Mouse (Mus musculus): Measurements from ENCODE around the gene Crabp2. TPM values are rescaled to one million over a fixed set of nuclear protein-coding genes. Genes with fewer than 3 reads are reported as not detected.
A peak's percentile ranks its signal among the peaks of the same experiment; 100 is the strongest.

Crabp2 gene
- total RNA-seq, 2 experiments from 2014 or later = 1.7 to 2.0 TPM

GRCm38 (mm10) chr3:87924996-87925395 lies 23.5 kb upstream of the Crabp2 start:
- DNase-seq (ENCODE audit: low spot score in 2 of 2) = no peak

GRCm38 (mm10) chr3:87927452-87927851 lies 21.0 kb upstream of the Crabp2 start:
- no peak for DNase-seq (ENCODE audit: low spot score in 2 of 2)

GRCm38 (mm10) chr3:87929341-87930077 lies 19.0 kb upstream of the Crabp2 start:
- no peak for DNase-seq (ENCODE audit: low spot score in 2 of 2)

GRCm38 (mm10) chr3:87930078-87930795 lies 18.2 kb upstream of the Crabp2 start, which contains the start of the genes Isg20l2 and Rrnad1:
Isg20l2 (plus strand) TSS chr3:87930314.
Rrnad1 (minus strand) TSS chr3:87930717.
- DNase-seq (ENCODE audit: low spot score in 2 of 2) = peak; percentile 89 to 92

GRCm38 (mm10) chr3:87934026-87934425 lies 14.4 kb upstream of the Crabp2 start:
- no peak for DNase-seq (ENCODE audit: low spot score in 2 of 2)

GRCm38 (mm10) chr3:87934501-87934900 lies 14.0 kb upstream of the Crabp2 start:
- no peak for DNase-seq (ENCODE audit: low spot score in 2 of 2)

GRCm38 (mm10) chr3:87935201-87935600 lies 13.3 kb upstream of the Crabp2 start:
- no peak for DNase-seq (ENCODE audit: low spot score in 2 of 2)

- peak; percentile 50 to 62 for DNase-seq (ENCODE audit: low spot score in 2 of 2)
These were observed 12.7 kb upstream of the Crabp2 start for GRCm38 (mm10) chr3:87935776-87936175.

- no peak for DNase-seq (ENCODE audit: low spot score in 2 of 2)
These were observed 7.9 kb upstream of the Crabp2 start for GRCm38 (mm10) chr3:87940611-87941010.

GRCm38 (mm10) chr3:87942471-87942870 lies 6.0 kb upstream of the Crabp2 start:
- DNase-seq (ENCODE audit: low spot score in 2 of 2) = no peak

GRCm38 (mm10) chr3:87943586-87943985 lies 4.9 kb upstream of the Crabp2 start:
- DNase-seq (ENCODE audit: low spot score in 2 of 2) = no peak

GRCm38 (mm10) chr3:87944838-87945600 lies 3.4 kb upstream of the Crabp2 start:
- no peak for DNase-seq (ENCODE audit: low spot score in 2 of 2)

GRCm38 (mm10) chr3:87945781-87946540 lies 2.5 kb upstream of the Crabp2 start:
- DNase-seq (ENCODE audit: low spot score in 2 of 2) = no peak

- DNase-seq (ENCODE audit: low spot score in 2 of 2) = no peak
These were observed 2.0 kb upstream of the Crabp2 start for GRCm38 (mm10) chr3:87946541-87946860.

- no peak for DNase-seq (ENCODE audit: low spot score in 2 of 2)
These were observed 1.2 kb upstream of the Crabp2 start for GRCm38 (mm10) chr3:87947056-87947810.

- DNase-seq (ENCODE audit: low spot score in 2 of 2) = no peak
These were observed 661 bp upstream of the Crabp2 start for GRCm38 (mm10) chr3:87947811-87948199.

- no peak for DNase-seq (ENCODE audit: low spot score in 2 of 2)
These were observed 944 bp downstream of the Crabp2 start for GRCm38 (mm10) chr3:87949266-87949954.

- no peak for DNase-seq (ENCODE audit: low spot score in 2 of 2)
These were observed 1.6 kb downstream of the Crabp2 start for GRCm38 (mm10) chr3:87949955-87950515.

GRCm38 (mm10) chr3:87951946-87952345 lies 3.5 kb downstream of the Crabp2 start:
- no peak for DNase-seq (ENCODE audit: low spot score in 2 of 2)
